In the genomic region with DNA sequence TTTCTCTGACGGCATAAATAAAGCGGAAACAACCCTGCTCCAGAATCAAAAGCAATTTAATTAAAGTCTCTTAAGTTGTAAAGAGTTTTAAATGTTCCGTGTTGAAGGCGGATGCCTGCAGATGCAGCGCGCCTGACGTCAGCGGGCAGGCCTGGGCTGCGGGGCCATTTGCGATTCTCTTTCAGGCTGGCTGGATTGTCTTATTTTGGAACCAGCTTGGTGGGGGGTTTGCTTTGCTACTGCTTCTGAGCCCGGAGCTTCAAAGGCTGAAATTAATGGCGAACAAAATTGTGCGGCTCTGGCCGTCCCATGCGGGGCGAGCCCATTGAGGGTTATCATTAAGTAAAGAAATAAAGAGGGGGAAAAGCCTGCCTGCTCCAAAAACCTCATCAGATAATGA, we compare ENCODE assay signal across 16 mouse cellular contexts.
DNase-seq lines count a peak whose midpoint lies in the region; ATAC-seq and TF ChIP-seq lines count a peak whose summit lies in the region.
"Had no signal": no experiment of that assay in that cellular context is flagged by ENCODE, and none has a peak within 500 bp of the region (broad histone marks: within the 10 kb centered on the region; RNA-seq: fewer than 3 reads in every experiment).

No protein-coding gene starts in this region.

- DNase-seq in hindbrain, embryonic 11.5 days (ENCODE audit: low spot score) = no peak
- DNase-seq in brain, embryonic 14.5 days (ENCODE audit: low read depth) = peak; percentile 88
- no peak for DNase-seq in kidney, postnatal 10 days
- no peak for DNase-seq in adrenal gland, postnatal 4 days (ENCODE audit: low spot score in 2 of 2)
- DNase-seq: adrenal gland, postnatal 25 days; cerebellum, adult 11 months; heart, adult 11 months; kidney, adult 11 months; kidney, postnatal 4 days; left cerebral cortex, postnatal 4 days; lung, embryonic 14.5 days; thymus, postnatal 4 days had no signal

- 0 out of 2 replicates have a peak overlapping the region, but pooled peaks have one; percentile 42 for H3K27ac ChIP-seq in hindbrain, embryonic 12.5 days
- no peak overlapping the region for H3K27ac ChIP-seq in hindbrain, embryonic 11.5 days (ENCODE audit: low read depth, low read length)
- H3K27ac ChIP-seq in forebrain, embryonic 16.5 days (ENCODE audit: low read length) = no peak overlapping the region
- peak overlapping the region; percentile 78 for H3K27ac ChIP-seq in midbrain, embryonic 12.5 days (replicated peaks)

- no peak overlapping the region for H3K4me2 ChIP-seq in hindbrain, embryonic 12.5 days (replicated peaks)
- H3K4me2 ChIP-seq in hindbrain, embryonic 11.5 days (replicated peaks; ENCODE audit: low read depth, low read length) = no peak overlapping the region
- H3K4me2 ChIP-seq in forebrain, embryonic 16.5 days (ENCODE audit: low read length) = peak overlapping the region; percentile 40
- peak overlapping the region; percentile 18; the same call in 1 of the 2 replicates for H3K4me2 ChIP-seq in midbrain, embryonic 12.5 days (replicated peaks)
- H3K4me2 ChIP-seq: lung, embryonic 14.5 days had no signal

- H3K9ac ChIP-seq in hindbrain, embryonic 12.5 days = no peak overlapping the region
- H3K9ac ChIP-seq in hindbrain, embryonic 11.5 days (ENCODE audit: low read depth, low read length) = no peak overlapping the region
- H3K9ac ChIP-seq in forebrain, embryonic 16.5 days (replicated peaks; ENCODE audit: low read depth, low read length) = no peak overlapping the region
- H3K9ac ChIP-seq in midbrain, embryonic 12.5 days (replicated peaks) = no peak overlapping the region
- H3K9ac ChIP-seq: lung, embryonic 14.5 days had no signal

- H3K4me1 ChIP-seq in hindbrain, embryonic 12.5 days = peaks cover 33% of the 10 kb centered on the region
- H3K4me1 ChIP-seq in hindbrain, embryonic 11.5 days (replicated peaks; ENCODE audit: control insufficient read depth, insufficient read depth, low read length) = peaks cover 7% of the 10 kb centered on the region; the same call in 1 of the 2 replicates
- peaks cover 5% of the 10 kb centered on the region; the same call in 1 of the 2 replicates for H3K4me1 ChIP-seq in forebrain, embryonic 16.5 days (replicated peaks; ENCODE audit: control insufficient read depth, insufficient read depth, low read length)
- peaks cover 46% of the 10 kb centered on the region for H3K4me1 ChIP-seq in midbrain, embryonic 12.5 days

- no peak overlapping the region for H3K4me3 ChIP-seq in hindbrain, embryonic 12.5 days
- no peak overlapping the region for H3K4me3 ChIP-seq in hindbrain, embryonic 11.5 days (ENCODE audit: low read depth, low read length)
- H3K4me3 ChIP-seq in forebrain, embryonic 16.5 days (replicated peaks; ENCODE audit: low read length) = peak overlapping the region; percentile 6
- H3K4me3 ChIP-seq in midbrain, embryonic 12.5 days = no peak overlapping the region

- TF ChIP-seq POLR2A in brain, embryonic 14.5 days (IDR thresholded peaks at IDR 0.05; ENCODE audit: borderline replicate concordance, extremely low read depth, insufficient read depth, insufficient read length, poor library complexity, severe bottlenecking) = no peak

- 51% methylated on average over 16 of the region's 16 CpGs for WGBS in hindbrain, embryonic 12.5 days
- WGBS in hindbrain, embryonic 11.5 days = 63% methylated on average over 16 of the region's 16 CpGs
- WGBS in forebrain, embryonic 16.5 days = 2% methylated on average over 16 of the region's 16 CpGs
- 45% methylated on average over 16 of the region's 16 CpGs for WGBS in midbrain, embryonic 12.5 days

- no peaks in the 10 kb centered on the region for H3K36me3 ChIP-seq in hindbrain, embryonic 12.5 days
- H3K36me3 ChIP-seq in hindbrain, embryonic 11.5 days (ENCODE audit: control insufficient read depth, insufficient read depth, low read length) = no peaks in the 10 kb centered on the region
- no peaks in the 10 kb centered on the region for H3K36me3 ChIP-seq in forebrain, embryonic 16.5 days (ENCODE audit: control insufficient read depth, insufficient read depth)
- no peaks in the 10 kb centered on the region for H3K36me3 ChIP-seq in midbrain, embryonic 12.5 days

- H3K27me3 ChIP-seq in hindbrain, embryonic 12.5 days = peaks cover 22% of the 10 kb centered on the region
- no peaks in the 10 kb centered on the region for H3K27me3 ChIP-seq in hindbrain, embryonic 11.5 days (ENCODE audit: control insufficient read depth, insufficient read depth, low read length)
- H3K27me3 ChIP-seq in forebrain, embryonic 16.5 days (replicated peaks; ENCODE audit: control insufficient read depth, insufficient read depth, low read length) = no peaks in the 10 kb centered on the region; the same call in none of the 2 replicates
- peaks cover 18% of the 10 kb centered on the region for H3K27me3 ChIP-seq in midbrain, embryonic 12.5 days

- no peak for ATAC-seq in hindbrain, embryonic 12.5 days (ENCODE audit: low FRiP score)
- no peak for ATAC-seq in hindbrain, embryonic 11.5 days (ENCODE audit: low FRiP score)
- ATAC-seq in forebrain, embryonic 16.5 days = peak; percentile 67
- peak; percentile 50 for ATAC-seq in midbrain, embryonic 12.5 days (ENCODE audit: low FRiP score, low read depth)
- no peak for ATAC-seq in monocyte, adult 5-6 weeks (replicated peaks; ENCODE audit: insufficient number of reproducible peaks, low FRiP score, low TSS enrichment, poor library complexity, severe bottlenecking)

- H3K9me3 ChIP-seq in hindbrain, embryonic 12.5 days (replicated peaks) = no peaks in the 10 kb centered on the region
- no peaks in the 10 kb centered on the region for H3K9me3 ChIP-seq in hindbrain, embryonic 11.5 days (ENCODE audit: control insufficient read depth, low read length)
- H3K9me3 ChIP-seq in forebrain, embryonic 16.5 days (ENCODE audit: control insufficient read depth, low read length) = no peaks in the 10 kb centered on the region
- no peaks in the 10 kb centered on the region for H3K9me3 ChIP-seq in midbrain, embryonic 12.5 days

- TF ChIP-seq CTCF in brain, embryonic 14.5 days (IDR thresholded peaks at IDR 0.05; ENCODE audit: borderline replicate concordance, extremely low read depth, insufficient read depth, insufficient read length) = no peak

Comparison
In these comparisons a context has a peak if more than half of its experiments do, and no peak if none do; other contexts are left out.
1. H3K27ac ChIP-seq: peak in hindbrain, embryonic 12.5 days (single experiment) and midbrain, embryonic 12.5 days (single experiment); none in hindbrain, embryonic 11.5 days (single experiment) and forebrain, embryonic 16.5 days (single experiment).
2. ATAC-seq: peak in forebrain, embryonic 16.5 days (single experiment) and midbrain, embryonic 12.5 days (single experiment); none in hindbrain, embryonic 12.5 days (single experiment), hindbrain, embryonic 11.5 days (single experiment) and monocyte, adult 5-6 weeks (single experiment).
3. H3K4me2 ChIP-seq: peak in forebrain, embryonic 16.5 days (single experiment) and midbrain, embryonic 12.5 days (single experiment); none in hindbrain, embryonic 12.5 days (single experiment) and hindbrain, embryonic 11.5 days (single experiment).